ENCODE assay signal across 8 mouse cellular contexts in the genomic region with DNA sequence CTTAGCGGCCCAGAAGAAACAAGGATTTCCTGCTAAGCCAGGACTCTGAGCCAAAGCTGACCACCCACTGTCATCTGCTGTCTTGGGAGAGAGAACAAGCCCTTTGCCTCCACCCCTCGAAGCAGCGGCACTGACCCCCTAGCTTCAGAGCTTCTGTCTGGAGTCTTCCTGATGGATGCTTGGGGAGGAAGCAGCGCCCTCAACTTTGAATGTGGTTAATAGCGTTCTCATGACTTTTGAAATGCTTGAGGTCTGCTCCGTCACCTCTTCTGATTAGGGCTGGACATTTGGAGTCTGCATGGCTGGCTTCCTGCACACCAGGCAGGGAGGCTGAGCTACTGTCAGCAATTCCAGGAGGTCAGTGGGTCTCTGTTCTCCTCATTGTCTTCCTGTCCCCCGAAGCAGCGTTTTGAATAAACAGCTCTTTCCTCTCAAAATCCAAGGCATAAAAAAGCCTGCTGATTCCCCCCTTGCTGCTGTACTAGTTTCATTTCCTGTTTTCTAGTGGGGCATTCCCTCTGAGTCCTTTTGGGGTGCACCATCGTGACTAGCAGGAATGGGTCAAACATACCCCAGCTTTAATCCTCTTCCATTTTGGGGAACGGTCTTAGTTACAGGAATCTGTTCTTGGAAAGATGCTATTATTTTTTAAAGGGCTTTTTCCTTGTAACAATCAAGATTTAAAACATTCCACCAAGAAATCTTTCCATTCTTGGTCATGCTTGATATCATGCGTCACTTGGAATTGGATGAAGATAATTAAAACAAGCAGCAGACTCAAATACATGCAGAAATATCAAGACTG.
DNase-seq lines count a peak whose midpoint lies in the region; ATAC-seq and TF ChIP-seq lines count a peak whose summit lies in the region.

No protein-coding gene starts in this region.

- TF ChIP-seq CTCF in hindbrain, postnatal 0 days (IDR thresholded peaks at IDR 0.05; ENCODE audit: low read depth): no peak
- no peak for TF ChIP-seq CTCF in liver, adult 2 months (IDR thresholded peaks at IDR 0.05; ENCODE audit: low read depth, low read length)

- no peak overlapping the region for H3K4me3 ChIP-seq in hindbrain, postnatal 0 days (ENCODE audit: low read length)
- no peak overlapping the region for H3K4me3 ChIP-seq in hindbrain, embryonic 14.5 days (replicated peaks; ENCODE audit: low read length)
- H3K4me3 ChIP-seq in liver, adult 2 months (ENCODE audit: insufficient read depth, low read depth, low read length): no peak overlapping the region
- H3K4me3 ChIP-seq in stomach, embryonic 16.5 days (replicated peaks; ENCODE audit: low read length): no peak overlapping the region

- H3K4me2 ChIP-seq in hindbrain, postnatal 0 days (ENCODE audit: low read depth, low read length): peak overlapping the region; percentile 16; the same call in 1 of the 2 replicates
- no peak overlapping the region; the same call in 1 of the 2 replicates for H3K4me2 ChIP-seq in hindbrain, embryonic 14.5 days (replicated peaks)
- peak overlapping the region; percentile 11; the same call in 1 of the 2 replicates for H3K4me2 ChIP-seq in stomach, embryonic 16.5 days (ENCODE audit: low read depth, low read length)

- no peak overlapping the region for H3K9ac ChIP-seq in hindbrain, postnatal 0 days (replicated peaks; ENCODE audit: low read length)
- no peak overlapping the region for H3K9ac ChIP-seq in hindbrain, embryonic 14.5 days
- no peak overlapping the region for H3K9ac ChIP-seq in liver, adult 2 months (ENCODE audit: low read depth, low read length)
- H3K9ac ChIP-seq in stomach, embryonic 16.5 days (ENCODE audit: low read length): no peak overlapping the region

- DNase-seq in hindbrain, postnatal 0 days (ENCODE audit: low spot score): no peak
- no peak for DNase-seq in hindbrain, embryonic 14.5 days (ENCODE audit: low spot score)
- peak; percentile 15 to 41 for DNase-seq in heart, postnatal 36 days
- peak; percentile 37 for DNase-seq in liver, adult 2 months (ENCODE audit: extremely low read depth, low read depth, low spot score)
- no peak for DNase-seq in right cerebral cortex, postnatal 36 days (ENCODE audit: low spot score in 2 of 2)
- DNase-seq in testis, postnatal 14 days (ENCODE audit: low spot score): no peak

- H3K27me3 ChIP-seq in hindbrain, postnatal 0 days (ENCODE audit: insufficient read depth, low read length): no peaks in the 10 kb centered on the region
- no peaks in the 10 kb centered on the region for H3K27me3 ChIP-seq in hindbrain, embryonic 14.5 days (ENCODE audit: control insufficient read depth, insufficient read depth, low read length)
- no peaks in the 10 kb centered on the region for H3K27me3 ChIP-seq in liver, adult 2 months (ENCODE audit: control insufficient read depth, insufficient read depth, low read length)
- H3K27me3 ChIP-seq in stomach, embryonic 16.5 days (ENCODE audit: control insufficient read depth, insufficient read depth, low read length): no peaks in the 10 kb centered on the region

- no peaks in the 10 kb centered on the region for H3K4me1 ChIP-seq in hindbrain, postnatal 0 days (ENCODE audit: insufficient read depth, low read length)
- no peaks in the 10 kb centered on the region for H3K4me1 ChIP-seq in hindbrain, embryonic 14.5 days (replicated peaks; ENCODE audit: control insufficient read depth, insufficient read depth, low read length)
- H3K4me1 ChIP-seq in liver, adult 2 months (ENCODE audit: control insufficient read depth, insufficient read depth, low read length): peaks cover 2% of the 10 kb centered on the region; the same call in 1 of the 2 replicates
- H3K4me1 ChIP-seq in stomach, embryonic 16.5 days (ENCODE audit: control insufficient read depth, insufficient read depth, low read length): 0 out of 2 replicates have a peak, but pooled peaks cover 3% of the 10 kb centered on the region

- no peak for TF ChIP-seq POLR2A in liver, adult 2 months (IDR thresholded peaks at IDR 0.05; ENCODE audit: extremely low read depth, insufficient read depth, low read length)

- H3K79me2 ChIP-seq in liver, adult 2 months (ENCODE audit: control insufficient read depth, insufficient read depth, low read length): no peaks in the 10 kb centered on the region

- H3K27ac ChIP-seq in hindbrain, postnatal 0 days: no peak overlapping the region; the same call in 1 of the 2 replicates
- no peak overlapping the region for H3K27ac ChIP-seq in hindbrain, embryonic 14.5 days
- H3K27ac ChIP-seq in liver, adult 2 months (replicated peaks; ENCODE audit: insufficient read depth, low read depth, low read length): peak overlapping the region; percentile 63
- H3K27ac ChIP-seq in stomach, embryonic 16.5 days (ENCODE audit: low read length): peak overlapping the region; percentile 62

- H3K36me3 ChIP-seq in hindbrain, postnatal 0 days (ENCODE audit: insufficient read depth, low read length): no peaks in the 10 kb centered on the region
- H3K36me3 ChIP-seq in hindbrain, embryonic 14.5 days (replicated peaks; ENCODE audit: control insufficient read depth, insufficient read depth): no peaks in the 10 kb centered on the region
- no peaks in the 10 kb centered on the region for H3K36me3 ChIP-seq in liver, adult 2 months (ENCODE audit: control insufficient read depth, insufficient read depth, low read length)
- H3K36me3 ChIP-seq in stomach, embryonic 16.5 days (ENCODE audit: control insufficient read depth, insufficient read depth, low read length): no peaks in the 10 kb centered on the region

- WGBS in hindbrain, postnatal 0 days: 69% methylated on average over 11 of the region's 11 CpGs
- WGBS in hindbrain, embryonic 14.5 days: 73% methylated on average over 11 of the region's 11 CpGs
- WGBS in liver, adult 2 months: 64% methylated on average over 11 of the region's 11 CpGs
- 48% methylated on average over 11 of the region's 11 CpGs for WGBS in stomach, embryonic 16.5 days

- intact Hi-C loops in heart, postnatal 36 days (cut with DNase I): no loop called here

- no peak for ATAC-seq in hindbrain, postnatal 0 days
- ATAC-seq in hindbrain, embryonic 14.5 days (ENCODE audit: low FRiP score): no peak
- peak; percentile 71; the same call in 1 of the 2 replicates for ATAC-seq in stomach, embryonic 16.5 days (ENCODE audit: insufficient read depth, low FRiP score)
- no peak for ATAC-seq in inflammation-experienced regulatory T-cells, adult 6 months

- H3K9me3 ChIP-seq in hindbrain, postnatal 0 days (ENCODE audit: low read length): no peaks in the 10 kb centered on the region
- no peaks in the 10 kb centered on the region for H3K9me3 ChIP-seq in hindbrain, embryonic 14.5 days (ENCODE audit: control insufficient read depth, low read length)
- no peaks in the 10 kb centered on the region for H3K9me3 ChIP-seq in stomach, embryonic 16.5 days (replicated peaks; ENCODE audit: control insufficient read depth, low read length)

Comparison
In these comparisons a context has a peak if more than half of its experiments do, and no peak if none do; other contexts are left out.
1. DNase-seq: peak in heart, postnatal 36 days (2 of 2) and liver, adult 2 months (single experiment); none in hindbrain, postnatal 0 days (single experiment), hindbrain, embryonic 14.5 days (single experiment), right cerebral cortex, postnatal 36 days (0 of 2) and testis, postnatal 14 days (single experiment).
2. H3K27ac ChIP-seq: peak in liver, adult 2 months (single experiment) and stomach, embryonic 16.5 days (single experiment); none in hindbrain, postnatal 0 days (single experiment) and hindbrain, embryonic 14.5 days (single experiment).